In the genomic region with DNA sequence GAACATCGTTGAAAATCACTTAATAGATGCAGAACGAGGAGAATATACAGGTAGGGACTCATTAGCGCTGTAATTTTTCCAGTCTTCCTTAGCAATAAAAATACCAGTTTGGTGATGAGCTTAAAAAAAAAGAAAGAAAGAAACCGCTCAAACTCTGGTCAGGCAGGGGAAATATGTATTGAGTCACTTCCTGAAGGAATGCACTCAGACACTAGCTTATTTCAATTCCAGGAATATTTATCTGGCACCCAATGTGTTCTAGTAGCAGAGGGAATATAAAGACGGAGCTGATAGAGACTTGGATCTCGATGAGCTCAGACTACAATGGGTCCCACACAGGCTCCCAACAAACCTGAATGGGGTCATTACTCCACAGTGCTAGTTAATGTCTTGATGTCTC, we compare ENCODE assay signal across 22 mouse cellular contexts. TPM values are rescaled to one million over a fixed set of nuclear protein-coding genes. Genes with fewer than 3 reads are reported as not detected.
DNase-seq lines count a peak whose midpoint lies in the region; ATAC-seq lines count a peak whose summit lies in the region.
"Had no signal": no experiment of that assay in that cellular context is flagged by ENCODE, and none has a peak within 500 bp of the region (broad histone marks: within the 10 kb centered on the region; RNA-seq: fewer than 3 reads in every experiment).

No protein-coding gene starts in this region.

- no peaks in the 10 kb centered on the region for H3K9me3 ChIP-seq in intestine, embryonic 14.5 days (ENCODE audit: control insufficient read depth, low read length)
- no peaks in the 10 kb centered on the region for H3K9me3 ChIP-seq in intestine, embryonic 15.5 days
- H3K9me3 ChIP-seq in midbrain, embryonic 11.5 days (ENCODE audit: control insufficient read depth, low read length) = no peaks in the 10 kb centered on the region
- H3K9me3 ChIP-seq in midbrain, embryonic 14.5 days (ENCODE audit: control insufficient read depth, low read length) = no peaks in the 10 kb centered on the region
- H3K9me3 ChIP-seq: embryonic facial prominence, embryonic 10.5 days; embryonic facial prominence, embryonic 12.5 days; forebrain, embryonic 13.5 days; forebrain, embryonic 15.5 days had no signal

- ATAC-seq in intestine, embryonic 14.5 days (replicated peaks; ENCODE audit: low FRiP score, low TSS enrichment, low read depth) = no peak
- no peak for ATAC-seq in intestine, embryonic 15.5 days
- ATAC-seq in midbrain, embryonic 11.5 days (ENCODE audit: low FRiP score) = no peak
- ATAC-seq in midbrain, embryonic 14.5 days (ENCODE audit: low FRiP score, low TSS enrichment) = no peak
- ATAC-seq: forebrain, embryonic 13.5 days; forebrain, embryonic 15.5 days; forebrain, postnatal 0 days had no signal

- H3K27me3 ChIP-seq in intestine, embryonic 14.5 days (replicated peaks; ENCODE audit: control insufficient read depth, insufficient read depth, low read length) = no peaks in the 10 kb centered on the region
- no peaks in the 10 kb centered on the region; the same call in 1 of the 2 replicates for H3K27me3 ChIP-seq in intestine, embryonic 15.5 days (replicated peaks)
- H3K27me3 ChIP-seq in midbrain, embryonic 11.5 days (ENCODE audit: control insufficient read depth, insufficient read depth, low read length) = peaks cover 4% of the 10 kb centered on the region; the same call in 1 of the 2 replicates
- H3K27me3 ChIP-seq in midbrain, embryonic 14.5 days (ENCODE audit: control insufficient read depth, insufficient read depth, low read length) = peaks cover 11% of the 10 kb centered on the region; the same call in 1 of the 2 replicates

- 80% methylated on average over 6 of the region's 6 CpGs for WGBS in intestine, embryonic 14.5 days
- WGBS in intestine, embryonic 15.5 days = 68% methylated on average over 6 of the region's 6 CpGs
- 87% methylated on average over 6 of the region's 6 CpGs for WGBS in midbrain, embryonic 11.5 days
- 91% methylated on average over 6 of the region's 6 CpGs for WGBS in midbrain, embryonic 14.5 days

- no peak overlapping the region for H3K4me2 ChIP-seq in intestine, embryonic 14.5 days (ENCODE audit: low read length)
- no peak overlapping the region for H3K4me2 ChIP-seq in intestine, embryonic 15.5 days (replicated peaks)
- H3K4me2 ChIP-seq in midbrain, embryonic 11.5 days = no peak overlapping the region
- H3K4me2 ChIP-seq in midbrain, embryonic 14.5 days (ENCODE audit: low read length) = no peak overlapping the region
- H3K4me2 ChIP-seq: embryonic facial prominence, embryonic 12.5 days; forebrain, embryonic 13.5 days; forebrain, embryonic 15.5 days had no signal

- no peaks in the 10 kb centered on the region for H3K36me3 ChIP-seq in intestine, embryonic 14.5 days (ENCODE audit: control insufficient read depth, insufficient read depth, low read length)
- no peaks in the 10 kb centered on the region for H3K36me3 ChIP-seq in intestine, embryonic 15.5 days
- H3K36me3 ChIP-seq in midbrain, embryonic 11.5 days (ENCODE audit: control insufficient read depth, insufficient read depth, low read length) = no peaks in the 10 kb centered on the region
- no peaks in the 10 kb centered on the region for H3K36me3 ChIP-seq in midbrain, embryonic 14.5 days (ENCODE audit: control insufficient read depth, insufficient read depth, low read length)
- H3K36me3 ChIP-seq: embryonic facial prominence, embryonic 10.5 days; embryonic facial prominence, embryonic 12.5 days; forebrain, embryonic 15.5 days had no signal

- H3K27ac ChIP-seq in intestine, embryonic 14.5 days (ENCODE audit: low read depth) = no peak overlapping the region
- no peak overlapping the region for H3K27ac ChIP-seq in intestine, embryonic 15.5 days
- no peak overlapping the region for H3K27ac ChIP-seq in midbrain, embryonic 11.5 days (ENCODE audit: low read depth, low read length)
- H3K27ac ChIP-seq in midbrain, embryonic 14.5 days (replicated peaks; ENCODE audit: low read depth, low read length) = no peak overlapping the region
- H3K27ac ChIP-seq: embryonic facial prominence, embryonic 10.5 days; embryonic facial prominence, embryonic 12.5 days; forebrain, embryonic 13.5 days; forebrain, embryonic 15.5 days had no signal

- no peak overlapping the region for H3K4me3 ChIP-seq in intestine, embryonic 14.5 days (ENCODE audit: low read depth, low read length)
- H3K4me3 ChIP-seq in intestine, embryonic 15.5 days (replicated peaks) = no peak overlapping the region
- no peak overlapping the region for H3K4me3 ChIP-seq in midbrain, embryonic 11.5 days (ENCODE audit: low read depth, low read length)
- no peak overlapping the region for H3K4me3 ChIP-seq in midbrain, embryonic 14.5 days (replicated peaks; ENCODE audit: low read depth, low read length)
- H3K4me3 ChIP-seq: embryonic facial prominence, embryonic 10.5 days; embryonic facial prominence, embryonic 12.5 days; erythroblast, embryonic 14.5 days; forebrain, embryonic 13.5 days; forebrain, embryonic 15.5 days had no signal

- peak; percentile 20 for DNase-seq in intestine, embryonic 14.5 days (ENCODE audit: low spot score)
- peak; percentile 45 for DNase-seq in midbrain, embryonic 11.5 days (ENCODE audit: low spot score, missing footprints)
- no peak for DNase-seq in midbrain, embryonic 14.5 days
- peak; percentile 5 for DNase-seq in NIH3T3 (ENCODE audit: low read depth)
- peak; percentile 6 for DNase-seq in fibroblast of lung, adult 2 months (ENCODE audit: low read depth)
- no peak for DNase-seq in right cerebral cortex, adult 18-20 months
- no peak for DNase-seq in urinary bladder, adult 18-20 months (ENCODE audit: low spot score in 2 of 2)
- DNase-seq: adrenal gland, adult 2 months; adrenal gland, postnatal 10 days; adrenal gland, postnatal 25 days; cerebellum, adult 11-12 months; cerebellum, adult 2 months; cerebellum, adult 9-10 months; cerebellum, postnatal 10 days; cerebellum, postnatal 25 days; forebrain, postnatal 0 days had no signal

- no peak overlapping the region for H3K9ac ChIP-seq in intestine, embryonic 14.5 days (ENCODE audit: low read length)
- H3K9ac ChIP-seq in intestine, embryonic 15.5 days = no peak overlapping the region
- H3K9ac ChIP-seq in midbrain, embryonic 11.5 days (ENCODE audit: low read length) = no peak overlapping the region
- no peak overlapping the region for H3K9ac ChIP-seq in midbrain, embryonic 14.5 days (replicated peaks; ENCODE audit: low read length)
- H3K9ac ChIP-seq: embryonic facial prominence, embryonic 12.5 days; forebrain, embryonic 13.5 days; forebrain, embryonic 15.5 days; forebrain, postnatal 0 days had no signal

- H3K4me1 ChIP-seq in intestine, embryonic 14.5 days (replicated peaks; ENCODE audit: control insufficient read depth, insufficient read depth, low read length) = peaks cover 10% of the 10 kb centered on the region; the same call in 1 of the 2 replicates
- 0 out of 2 replicates have a peak, but pooled peaks cover 4% of the 10 kb centered on the region for H3K4me1 ChIP-seq in intestine, embryonic 15.5 days (replicated peaks)
- peaks cover under 1% of the 10 kb centered on the region; the same call in 1 of the 2 replicates for H3K4me1 ChIP-seq in midbrain, embryonic 11.5 days (ENCODE audit: control insufficient read depth, insufficient read depth, low read length)
- H3K4me1 ChIP-seq in midbrain, embryonic 14.5 days (ENCODE audit: control insufficient read depth, insufficient read depth, low read length) = peaks cover under 1% of the 10 kb centered on the region

RNA-seq across cellular contexts. Expression of gene Myocd, which starts 5.7 kb away (rescaled TPM):
- polyA plus RNA-seq in intestine, embryonic 14.5 days (2014; fragmentation: Nextera tagmentation; extraction: Ambion mirVana) = 42.5 and 53.5 TPM in 2 replicates
- 28.9 and 31.5 TPM in 2 replicates for polyA plus RNA-seq in intestine, embryonic 15.5 days (2015; fragmentation: Nextera tagmentation; extraction: Ambion mirVana)
- 1.9 and 2.4 TPM in 2 replicates for polyA plus RNA-seq in midbrain, embryonic 11.5 days (2014; fragmentation: Nextera tagmentation; extraction: Ambion mirVana)
- 0.05 and 0.11 TPM in 2 replicates for polyA plus RNA-seq in midbrain, embryonic 14.5 days (2014; fragmentation: Nextera tagmentation; extraction: Ambion mirVana)
- polyA plus RNA-seq: erythroblast, embryonic 14.5 days had no signal

Comparison
In these comparisons a context has a peak if more than half of its experiments do, and no peak if none do; other contexts are left out.
1. DNase-seq: peak in intestine, embryonic 14.5 days (single experiment), midbrain, embryonic 11.5 days (single experiment), NIH3T3 (single experiment) and fibroblast of lung, adult 2 months (single experiment); none in midbrain, embryonic 14.5 days (single experiment), right cerebral cortex, adult 18-20 months (single experiment) and urinary bladder, adult 18-20 months (0 of 2).